Mouse (Mus musculus): Measurements from ENCODE around the gene Dcbld1.
"Not testable (repeated sequence)": the region's sequence is repeated elsewhere in the genome, so short reads cannot be mapped to it uniquely, and the experiment has no call there.

Dcbld1 gene

GRCm38 (mm10) chr10:52258180-52258948 lies 24.9 kb downstream of the Dcbld1 start:
- in situ Hi-C loops (cut with MboI, MseI), result no loop called here

DNA sequence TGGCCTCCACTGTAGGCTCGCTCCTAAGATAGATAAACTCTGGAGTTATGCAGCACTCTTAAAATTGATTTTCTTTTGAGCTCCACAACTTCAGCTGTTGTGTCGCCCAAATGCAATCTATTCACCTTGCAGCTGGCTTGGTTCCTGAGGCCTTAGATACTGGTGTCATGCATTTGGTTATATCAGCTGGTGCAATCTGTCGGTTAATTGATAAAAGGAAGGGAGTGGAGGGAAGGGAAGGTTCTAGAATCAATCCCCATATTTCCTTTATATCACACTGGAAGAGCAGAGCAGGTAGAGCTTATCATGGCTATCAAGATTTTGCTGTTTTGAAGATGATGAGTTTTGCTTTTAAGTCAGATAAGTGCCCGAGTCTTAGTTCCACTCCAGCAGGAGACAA lies 26.8 kb downstream of the Dcbld1 start:
- in situ Hi-C loops (cut with MboI, MseI), result no loop called here

- in situ Hi-C loops (cut with MboI, MseI), result no loop called here
These were observed 30.7 kb downstream of the Dcbld1 start for GRCm38 (mm10) chr10:52264162-52264561.

GRCm38 (mm10) chr10:52268879-52269278 lies 35.5 kb downstream of the Dcbld1 start:
- in situ Hi-C loops (cut with MboI, MseI), result no loop called here

DNA sequence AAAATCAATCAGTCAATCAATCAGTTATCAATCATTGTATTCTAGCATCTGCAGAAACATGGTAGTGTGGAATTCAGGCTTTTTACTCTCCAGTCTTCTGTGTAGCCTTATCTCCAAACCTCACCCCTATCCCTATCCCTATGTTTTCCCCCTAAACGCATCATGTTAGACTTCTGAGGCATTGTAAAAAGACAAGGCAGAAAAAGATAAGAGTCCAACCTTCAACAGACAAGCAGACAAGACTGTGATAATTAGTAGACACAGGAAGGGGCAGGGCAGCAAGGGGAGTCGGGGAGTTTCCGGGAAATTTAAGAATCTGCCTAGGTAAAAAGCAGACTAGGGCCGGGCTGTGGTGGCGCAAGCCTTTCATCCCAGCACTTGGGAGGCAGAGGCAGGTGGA lies 38.0 kb downstream of the Dcbld1 start:
- in situ Hi-C loops (cut with MboI, MseI), result no loop called here

- in situ Hi-C loops (cut with MboI, MseI), result no loop called here
These were observed 39.6 kb downstream of the Dcbld1 start for GRCm38 (mm10) chr10:52273012-52273411.

DNA sequence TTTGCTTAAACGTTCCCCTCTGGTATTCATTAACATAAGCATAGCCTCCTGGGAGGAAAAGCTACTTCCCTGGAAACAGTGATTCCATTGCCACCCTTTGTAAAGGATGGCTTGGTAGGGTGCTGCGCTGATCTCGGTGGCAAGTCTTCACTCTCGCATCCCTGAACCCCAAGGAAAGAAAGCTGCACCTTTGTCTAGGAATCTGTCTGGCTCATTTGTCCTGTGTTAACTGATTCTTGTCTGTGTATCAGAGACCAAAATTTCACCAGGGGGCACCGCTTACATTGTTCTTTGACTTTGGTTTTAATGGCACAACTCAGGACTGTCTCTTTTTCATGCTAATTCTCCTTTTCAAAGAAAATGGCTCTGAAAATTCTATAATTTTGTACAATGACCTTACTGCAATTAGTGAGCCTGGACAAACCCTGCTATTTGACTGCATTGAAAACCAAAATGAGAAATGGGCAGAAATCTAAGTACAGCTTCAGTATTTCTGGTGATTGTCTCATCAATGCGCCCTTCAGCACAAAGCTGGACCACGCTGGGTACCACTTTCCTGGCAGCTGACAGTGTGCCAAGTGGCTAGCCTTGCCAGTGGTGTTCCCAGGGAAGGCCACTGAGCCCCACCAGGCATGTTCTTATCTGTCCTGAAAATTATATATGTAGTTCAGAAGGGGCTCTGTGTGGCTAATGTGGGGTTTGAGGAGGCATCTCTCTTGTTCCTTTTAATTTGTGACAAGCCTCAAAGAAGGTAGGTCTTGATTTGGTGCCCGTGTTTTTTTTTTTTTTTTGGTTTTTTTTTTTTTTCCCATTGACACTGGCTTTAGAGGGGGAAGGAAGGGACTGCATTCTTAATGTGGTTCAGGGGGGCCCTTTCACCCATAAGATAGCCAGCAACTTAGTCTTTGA lies 40.8 kb downstream of the Dcbld1 start:
- in situ Hi-C loops (cut with MboI, MseI), result no loop called here

DNA sequence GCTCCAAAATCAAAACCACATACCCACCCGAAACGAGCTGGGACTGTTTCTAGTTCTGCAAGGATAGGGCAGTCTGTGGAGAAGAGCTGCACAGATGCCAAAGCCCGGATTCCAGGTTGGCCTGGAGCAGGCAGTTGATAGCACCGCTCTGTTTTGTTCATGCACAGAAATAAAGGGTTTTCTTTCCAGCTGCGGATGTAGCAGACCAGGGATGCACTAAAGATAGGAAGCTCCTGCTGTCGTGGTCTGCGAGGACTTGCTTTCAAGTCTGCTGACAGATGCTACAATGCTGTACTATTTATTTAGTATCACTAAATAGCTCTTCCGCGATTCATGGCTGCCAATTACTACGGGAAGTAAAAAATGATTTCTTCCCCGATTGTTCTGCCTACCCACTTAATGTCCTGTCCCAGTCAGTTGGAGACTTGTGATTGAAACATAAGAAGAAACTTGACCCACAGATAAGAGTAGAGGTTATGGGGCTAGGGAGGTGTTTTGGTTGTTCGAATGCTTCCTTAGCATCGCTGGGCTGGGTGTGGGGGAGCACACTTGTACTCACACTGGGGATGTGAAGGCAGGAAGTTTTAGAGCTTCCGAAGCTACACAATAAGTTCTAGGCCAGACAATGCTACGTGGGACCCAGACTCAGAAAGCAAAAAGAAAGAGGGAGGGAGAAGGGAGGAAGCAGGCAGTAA lies 41.6 kb downstream of the Dcbld1 start:
- in situ Hi-C loops (cut with MboI, MseI), result no loop called here

GRCm38 (mm10) chr10:52276579-52276978 lies 43.2 kb downstream of the Dcbld1 start:
- in situ Hi-C loops (cut with MboI, MseI), result no loop called here

- in situ Hi-C loops (cut with MboI, MseI), result not testable (repeated sequence)
These were observed 44.1 kb downstream of the Dcbld1 start for GRCm38 (mm10) chr10:52277564-52277963.

DNA sequence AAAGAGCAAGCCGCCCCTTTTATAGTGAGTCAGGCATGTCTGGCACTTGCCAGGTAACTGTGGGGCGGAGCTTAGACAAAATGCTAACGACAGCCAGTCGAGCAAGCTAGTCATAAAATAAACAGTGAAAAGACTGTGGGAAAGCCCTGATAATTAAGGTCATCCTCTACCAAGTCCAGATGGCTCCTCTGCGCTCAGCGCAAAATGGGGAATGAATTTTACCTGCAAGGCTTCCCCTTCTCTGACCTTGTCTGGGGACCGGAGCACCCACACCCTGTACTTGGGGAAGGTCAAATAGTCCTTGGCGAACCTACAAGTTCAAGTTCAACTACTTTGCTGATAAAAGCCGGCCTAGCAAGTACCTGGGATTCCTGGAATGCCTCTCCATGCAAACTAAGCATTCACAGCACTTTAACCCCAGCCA lies 44.6 kb downstream of the Dcbld1 start:
- in situ Hi-C loops (cut with MboI, MseI), result no loop called here

DNA sequence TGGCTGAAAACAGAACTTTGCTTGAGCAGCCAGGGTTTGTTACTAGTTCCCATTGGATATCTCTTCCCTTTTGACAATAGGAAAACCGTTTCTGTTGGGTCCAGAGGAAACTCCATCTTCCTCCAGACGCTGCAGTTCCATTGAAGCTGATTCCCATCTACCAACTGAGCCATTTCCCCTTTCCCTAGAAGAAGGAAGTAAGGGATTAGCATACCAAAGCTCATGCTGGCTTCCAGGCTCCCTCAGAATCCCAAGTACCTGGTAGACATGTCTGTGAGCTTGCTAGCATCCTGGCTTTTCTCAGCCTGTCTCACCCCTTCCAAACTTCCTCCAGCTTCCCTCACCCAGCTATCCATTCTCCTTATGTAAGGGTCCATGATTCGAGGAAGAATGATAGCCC lies 45.4 kb downstream of the Dcbld1 start:
- in situ Hi-C loops (cut with MboI, MseI), result no loop called here

GRCm38 (mm10) chr10:52279876-52280275 lies 46.5 kb downstream of the Dcbld1 start:
- in situ Hi-C loops (cut with MboI, MseI), result no loop called here

DNA sequence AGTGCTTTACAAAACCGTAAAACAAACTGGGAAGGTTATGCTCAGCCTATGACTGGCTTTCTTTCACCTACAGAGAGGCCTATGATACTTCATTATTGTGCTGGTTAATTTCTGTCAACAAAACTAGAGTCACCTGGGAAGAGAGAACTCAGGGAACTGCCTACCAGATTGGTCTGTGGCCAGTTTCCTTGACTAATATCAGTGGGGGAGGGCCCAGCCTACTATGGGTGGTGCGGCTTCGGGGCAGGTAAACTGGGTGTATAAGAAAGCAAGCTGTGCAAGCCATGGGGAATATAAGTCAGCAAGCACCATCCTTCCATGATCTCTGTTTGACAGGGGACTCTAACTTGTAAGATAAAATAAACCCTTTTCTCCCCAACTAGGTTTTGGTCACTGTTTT lies 47.2 kb downstream of the Dcbld1 start:
- in situ Hi-C loops (cut with MboI, MseI), result no loop called here

DNA sequence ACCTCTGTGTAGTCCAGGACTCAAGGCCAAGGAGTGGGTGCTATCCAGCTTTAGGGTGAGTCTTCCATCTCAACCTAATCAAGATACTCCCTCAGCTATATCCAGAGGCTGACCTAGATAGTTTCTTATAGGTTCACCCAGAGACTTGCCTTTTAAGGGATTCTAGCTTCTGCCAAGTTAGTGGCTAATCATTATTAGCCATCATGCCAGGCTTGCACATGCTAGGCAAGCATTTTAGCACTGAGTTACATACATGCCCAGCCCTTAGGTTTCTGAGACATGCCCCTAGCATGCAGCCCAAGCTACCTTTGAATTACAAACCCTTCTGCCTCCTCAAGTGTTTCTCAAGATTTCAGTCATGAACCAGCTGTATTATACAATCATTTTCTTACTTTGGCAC lies 47.9 kb downstream of the Dcbld1 start:
- in situ Hi-C loops (cut with MboI, MseI), result no loop called here

DNA sequence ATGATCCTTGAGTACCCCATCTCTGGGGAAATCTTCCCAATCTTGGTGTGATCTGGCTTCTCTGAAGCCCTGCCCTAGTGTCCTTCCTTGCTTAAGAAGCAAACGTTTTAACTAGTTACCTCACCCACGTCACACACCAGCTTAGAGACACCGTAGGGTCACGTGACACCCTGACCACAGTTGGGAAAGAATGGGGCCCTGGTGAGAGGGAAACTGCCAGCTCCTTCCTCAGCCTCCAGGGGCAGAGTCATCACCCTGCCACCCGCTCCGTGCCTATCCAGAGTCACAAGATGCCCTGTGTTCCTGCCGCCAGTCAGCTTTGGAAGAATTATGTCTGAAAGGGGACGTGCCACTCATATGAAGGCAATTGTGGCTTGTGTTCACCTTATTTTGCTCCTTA lies 51.2 kb downstream of the Dcbld1 start:
- in situ Hi-C loops (cut with MboI, MseI), result no loop called here

DNA sequence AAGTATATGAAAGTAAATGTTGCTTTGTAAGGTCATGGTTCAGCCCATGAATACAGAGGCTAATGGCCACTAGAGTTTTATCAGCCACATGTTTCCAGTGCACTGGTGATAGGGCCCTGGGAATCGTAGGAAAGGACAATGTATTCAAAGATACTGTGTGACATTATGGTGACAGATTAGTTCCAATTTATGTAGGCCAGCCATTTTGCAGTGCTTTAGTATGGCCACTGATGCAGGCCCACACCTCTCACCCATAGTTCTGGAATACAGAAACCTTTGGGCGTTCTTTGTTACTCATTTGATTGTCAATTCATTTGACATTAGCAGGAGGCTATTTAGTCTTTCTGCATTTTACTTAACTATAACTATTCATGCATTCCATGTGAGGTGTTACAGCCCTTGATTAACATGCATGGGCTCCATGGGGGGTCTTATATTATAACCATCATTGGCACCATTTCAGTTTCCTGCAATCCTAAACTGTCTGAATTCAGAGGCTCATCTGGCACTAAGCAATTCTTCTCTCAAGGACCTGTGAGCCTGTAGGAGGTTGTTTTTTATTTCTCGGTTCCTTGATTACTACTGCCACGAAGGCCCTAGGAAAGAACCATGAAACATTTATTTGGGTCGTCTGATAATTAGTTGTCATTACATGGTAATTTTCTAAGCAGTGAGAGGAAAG lies 54.6 kb downstream of the Dcbld1 start:
- in situ Hi-C loops (cut with MboI, MseI), result no loop called here

DNA sequence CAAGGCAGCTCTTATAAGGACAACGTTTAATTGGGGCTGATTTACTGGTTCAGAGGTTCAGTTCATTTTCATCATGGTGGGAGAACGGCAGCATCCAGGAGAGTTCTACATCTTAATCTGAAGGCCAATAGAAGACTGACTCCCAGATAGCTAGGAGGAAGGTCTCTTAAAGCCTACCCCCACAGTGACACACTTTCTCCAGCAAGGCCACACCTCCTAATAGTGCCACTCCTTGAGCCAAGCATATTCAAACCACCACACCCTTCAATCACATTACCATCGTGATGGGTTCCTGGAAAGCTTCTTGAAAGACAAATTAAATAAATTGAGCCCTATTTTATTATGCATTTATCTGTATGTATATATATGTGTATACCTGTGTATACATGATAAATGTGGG lies 55.8 kb downstream of the Dcbld1 start:
- in situ Hi-C loops (cut with MboI, MseI), result no loop called here

DNA sequence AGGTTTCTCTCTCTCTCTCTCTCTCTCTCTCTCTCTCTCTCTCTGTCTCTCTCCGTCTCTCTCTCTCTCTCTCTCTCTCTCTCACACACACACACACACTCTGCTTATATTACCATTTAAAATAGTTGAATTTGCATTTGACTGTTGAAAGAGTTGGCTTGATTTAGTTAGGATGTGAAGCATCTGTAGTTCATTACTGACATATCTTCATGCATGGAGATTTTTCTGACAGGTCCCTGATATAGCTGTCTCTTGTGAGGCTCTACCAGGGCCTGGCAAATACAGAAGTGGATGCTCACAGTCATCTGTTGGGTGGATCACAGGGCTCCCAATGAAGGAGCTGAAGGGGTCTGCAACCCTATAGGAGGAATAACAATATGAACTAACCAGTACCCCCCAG lies 59.0 kb downstream of the Dcbld1 start:
- in situ Hi-C loops (cut with MboI, MseI), result not testable (repeated sequence)

GRCm38 (mm10) chr10:52293921-52294577 lies 60.6 kb downstream of the Dcbld1 start:
- in situ Hi-C loops (cut with MboI, MseI), result no loop called here

DNA sequence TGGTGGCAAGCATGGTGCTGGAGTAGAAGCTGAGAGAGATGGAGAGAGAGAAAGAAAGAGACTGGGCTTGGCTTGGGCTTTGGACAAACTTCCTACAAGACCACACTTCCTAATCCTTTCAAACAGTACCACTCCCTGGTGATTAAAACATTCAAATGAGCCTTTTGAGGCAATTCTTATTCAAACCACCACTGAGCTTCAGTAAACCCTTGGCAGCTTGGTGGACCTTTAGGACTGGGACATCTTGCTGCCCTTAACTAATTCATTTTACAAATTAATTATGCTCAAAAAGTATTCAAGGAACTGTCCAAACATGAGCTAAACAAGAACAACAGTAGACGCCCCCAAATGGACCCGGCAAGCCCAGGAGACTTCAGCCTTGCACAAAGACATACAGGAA lies 62.5 kb downstream of the Dcbld1 start:
- in situ Hi-C loops (cut with MboI, MseI), result no loop called here

Measured in T-helper 1 cell (primary cell).